Mouse (Mus musculus): ENCODE measurements around the gene Elf2. TPM values are rescaled to one million over a fixed set of nuclear protein-coding genes. Genes with fewer than 3 reads are reported as not detected.

The Elf2 gene
- total and polyA plus RNA-seq, 3 experiments = 25.6 to 56.9 (median 55.7) TPM

GRCm38 (mm10) chr3:51364703-51365516 lies 24.4 kb upstream of the Elf2 start:
- Histone ChIP-seq H3K27me3 (ENCODE audit: control insufficient read depth, insufficient read depth, low read length) (no peaks in the 10 kb centered on the region), H3K4me3 (peak overlapping the region; percentile 46), H3K36me3 (ENCODE audit: control insufficient read depth, insufficient read depth, low read length) (no peaks in the 10 kb centered on the region), H3K27ac (peak overlapping the region; percentile 67), H3K9ac (ENCODE audit: low read depth, low read length) (peak overlapping the region; percentile 52), H3K4me1 (ENCODE audit: control insufficient read depth, insufficient read depth, low read length) (0 out of 2 replicates have a peak, but pooled peaks cover 1% of the 10 kb centered on the region), H3K79me2 (replicated peaks; ENCODE audit: control insufficient read depth, insufficient read depth, low read length) (no peaks in the 10 kb centered on the region)
- peak; percentile 87 for TF ChIP-seq CTCF (IDR thresholded peaks at IDR 0.05)
- TF ChIP-seq POLR2A (IDR thresholded peaks at IDR 0.05; ENCODE audit: insufficient read depth, low read depth, low read length) = no peak
- TF ChIP-seq EP300 (IDR thresholded peaks at IDR 0.05; ENCODE audit: insufficient read depth, low read depth, low read length) = peak; percentile 85
- peak; percentile 75 to 84 for DNase-seq
- intact Hi-C loops (cut with DNase I) = loop anchor here (1.0 to 2.0 kb wide), 2 partner anchors 76 to 131 kb away; no protein-coding TSS in a partner anchor
- WGBS = 6% methylated on average over 31 of the region's 31 CpGs

DNA sequence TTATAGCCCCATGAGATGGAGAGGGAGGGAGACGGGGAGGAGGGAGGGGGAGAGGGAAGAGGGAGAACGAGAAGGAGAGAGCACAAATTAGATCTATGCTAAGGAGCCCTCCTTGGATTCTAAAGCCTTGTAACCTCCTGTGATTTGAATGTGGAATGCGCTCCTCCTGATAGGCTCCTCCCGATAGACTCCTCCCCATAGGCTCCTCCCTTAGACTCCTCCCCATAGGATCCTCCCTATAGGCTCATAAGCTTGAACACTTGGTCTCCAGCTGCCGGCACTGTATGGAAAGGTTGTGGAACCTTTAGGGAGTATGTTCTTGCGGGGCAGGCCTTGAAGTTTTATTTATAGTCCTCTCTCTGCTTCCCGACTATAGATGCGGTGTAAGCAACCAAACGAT lies 20.6 kb upstream of the Elf2 start:
- H3K36me3 ChIP-seq (ENCODE audit: control insufficient read depth, insufficient read depth, low read length) = no peaks in the 10 kb centered on the region
- no peak for DNase-seq
- intact Hi-C loops (cut with DNase I) = no loop called here
- 58% methylated on average over 8 of the region's 9 CpGs for WGBS
- H3K4me3 ChIP-seq = no peak overlapping the region
- no peaks in the 10 kb centered on the region for H3K27me3 ChIP-seq (ENCODE audit: control insufficient read depth, insufficient read depth, low read length)
- TF ChIP-seq POLR2A (IDR thresholded peaks at IDR 0.05; ENCODE audit: insufficient read depth, low read depth, low read length) (no peak), EP300 (IDR thresholded peaks at IDR 0.05; ENCODE audit: insufficient read depth, low read depth, low read length) (no peak), CTCF (IDR thresholded peaks at IDR 0.05) (no peak)
- peaks cover 1% of the 10 kb centered on the region; the same call in 1 of the 2 replicates for H3K4me1 ChIP-seq (ENCODE audit: control insufficient read depth, insufficient read depth, low read length)
- H3K79me2 ChIP-seq (replicated peaks; ENCODE audit: control insufficient read depth, insufficient read depth, low read length) = no peaks in the 10 kb centered on the region
- H3K9ac ChIP-seq (ENCODE audit: low read depth, low read length) = no peak overlapping the region
- H3K27ac ChIP-seq = no peak overlapping the region

- H3K4me3 ChIP-seq = no peak overlapping the region
- DNase-seq = no peak
- TF ChIP-seq CTCF (IDR thresholded peaks at IDR 0.05) (no peak), EP300 (IDR thresholded peaks at IDR 0.05; ENCODE audit: insufficient read depth, low read depth, low read length) (no peak), POLR2A (IDR thresholded peaks at IDR 0.05; ENCODE audit: insufficient read depth, low read depth, low read length) (no peak)
- 72% methylated on average over 14 of the region's 14 CpGs for WGBS
- no peak overlapping the region for H3K9ac ChIP-seq (ENCODE audit: low read depth, low read length)
- no peaks in the 10 kb centered on the region for H3K27me3 ChIP-seq (ENCODE audit: control insufficient read depth, insufficient read depth, low read length)
- no peaks in the 10 kb centered on the region; the same call in 1 of the 2 replicates for H3K4me1 ChIP-seq (ENCODE audit: control insufficient read depth, insufficient read depth, low read length)
- no peaks in the 10 kb centered on the region for H3K36me3 ChIP-seq (ENCODE audit: control insufficient read depth, insufficient read depth, low read length)
- no peak overlapping the region for H3K27ac ChIP-seq
- no peaks in the 10 kb centered on the region for H3K79me2 ChIP-seq (replicated peaks; ENCODE audit: control insufficient read depth, insufficient read depth, low read length)
- intact Hi-C loops (cut with DNase I) = no loop called here
Observed at GRCm38 (mm10) chr3:51359558-51360307, 19.3 kb upstream of the Elf2 start.

DNA sequence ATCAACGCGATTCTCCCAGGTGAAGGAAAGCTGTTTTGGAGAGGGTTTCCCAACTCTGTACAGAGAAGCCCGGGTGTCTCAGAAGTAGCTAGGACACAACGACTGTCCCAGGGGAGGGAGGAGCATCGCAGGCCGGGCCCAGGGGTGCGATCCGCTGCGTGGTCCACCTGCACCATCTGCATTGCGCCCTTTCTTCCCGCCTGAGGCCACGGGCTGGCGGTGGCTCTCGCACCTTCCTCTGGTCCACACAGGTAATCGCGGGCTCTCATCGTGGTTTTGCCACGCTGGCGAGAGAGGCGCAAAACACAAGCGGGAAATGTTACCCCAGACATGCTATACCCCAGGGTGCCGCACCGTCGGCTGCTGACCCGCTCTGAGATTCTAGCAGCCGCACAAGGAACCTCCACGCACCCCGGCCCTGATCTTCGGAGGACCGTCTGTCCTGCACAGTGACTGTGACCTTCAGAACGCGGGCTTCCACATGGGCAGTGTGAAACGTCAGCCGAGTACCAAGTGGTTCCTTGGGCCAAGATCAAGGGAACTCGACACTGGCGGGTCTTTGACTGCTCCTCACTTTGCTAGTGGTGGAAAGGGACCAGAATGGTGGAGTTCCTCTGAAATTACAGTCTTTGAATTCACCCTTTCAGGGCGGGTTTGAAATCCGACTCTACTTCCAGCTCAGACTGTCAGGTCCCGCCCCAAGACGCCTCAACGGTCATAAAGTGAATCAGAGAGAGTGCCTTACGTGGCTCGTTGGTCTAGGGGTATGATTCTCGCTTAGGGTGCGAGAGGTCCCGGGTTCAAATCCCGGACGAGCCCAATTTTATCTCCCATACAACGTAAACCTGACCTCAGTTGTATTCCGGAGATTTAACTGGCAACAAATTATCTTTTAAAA lies 18.4 kb upstream of the Elf2 start:
- Histone ChIP-seq H3K27ac (no peak overlapping the region), H3K79me2 (replicated peaks; ENCODE audit: control insufficient read depth, insufficient read depth, low read length) (no peaks in the 10 kb centered on the region), H3K9ac (ENCODE audit: low read depth, low read length) (peak overlapping the region; percentile 66), H3K4me1 (ENCODE audit: control insufficient read depth, insufficient read depth, low read length) (no peaks in the 10 kb centered on the region; the same call in 1 of the 2 replicates), H3K36me3 (ENCODE audit: control insufficient read depth, insufficient read depth, low read length) (no peaks in the 10 kb centered on the region), H3K27me3 (ENCODE audit: control insufficient read depth, insufficient read depth, low read length) (no peaks in the 10 kb centered on the region), H3K4me3 (peak overlapping the region; percentile 45)
- intact Hi-C loops (cut with DNase I) = no loop called here
- no peak for TF ChIP-seq EP300 (IDR thresholded peaks at IDR 0.05; ENCODE audit: insufficient read depth, low read depth, low read length)
- TF ChIP-seq POLR2A (IDR thresholded peaks at IDR 0.05; ENCODE audit: insufficient read depth, low read depth, low read length) = no peak
- TF ChIP-seq CTCF (IDR thresholded peaks at IDR 0.05) = no peak
- peak; percentile 72 to 78 for DNase-seq
- WGBS = 9% methylated on average over 50 of the region's 50 CpGs

GRCm38 (mm10) chr3:51358181-51358580 lies 17.7 kb upstream of the Elf2 start:
- TF ChIP-seq EP300 (IDR thresholded peaks at IDR 0.05; ENCODE audit: insufficient read depth, low read depth, low read length) (no peak), CTCF (IDR thresholded peaks at IDR 0.05) (no peak), POLR2A (IDR thresholded peaks at IDR 0.05; ENCODE audit: insufficient read depth, low read depth, low read length) (no peak)
- no peak overlapping the region for H3K9ac ChIP-seq (ENCODE audit: low read depth, low read length)
- no peak overlapping the region for H3K27ac ChIP-seq
- H3K4me1 ChIP-seq (ENCODE audit: control insufficient read depth, insufficient read depth, low read length) = no peaks in the 10 kb centered on the region; the same call in 1 of the 2 replicates
- no peaks in the 10 kb centered on the region for H3K79me2 ChIP-seq (replicated peaks; ENCODE audit: control insufficient read depth, insufficient read depth, low read length)
- H3K4me3 ChIP-seq = peak overlapping the region; percentile 16; the same call in 1 of the 2 replicates
- WGBS = 28% methylated on average over 15 of the region's 15 CpGs
- no peaks in the 10 kb centered on the region for H3K27me3 ChIP-seq (ENCODE audit: control insufficient read depth, insufficient read depth, low read length)
- DNase-seq = peak; percentile 65 to 73
- no peaks in the 10 kb centered on the region for H3K36me3 ChIP-seq (ENCODE audit: control insufficient read depth, insufficient read depth, low read length)
- intact Hi-C loops (cut with DNase I) = no loop called here

All from heart, adult 2 months (tissue).